Mouse (Mus musculus) ES-E14 (cell line): ENCODE measurements around the gene Ppp3ca.

Experiments used
- HCFC1 ChIP-seq: IDR thresholded peaks from 2 replicates; pipeline ENCODE4 v1.6.1; 2012; ENCODE audit warnings: low read length, inconsistent platforms, borderline replicate concordance; ENCODE audit not compliant: insufficient read depth
- MAFK ChIP-seq: IDR thresholded peaks from 2 replicates; pipeline ENCODE4 v1.6.1; 2014; ENCODE audit warnings: mild to moderate bottlenecking, low read depth, low read length, inconsistent platforms; ENCODE audit not compliant: insufficient read depth
- ZC3H11A ChIP-seq: IDR thresholded peaks from 2 replicates; pipeline ENCODE4 v1.6.1; 2012; ENCODE audit warnings: low read depth, mild to moderate bottlenecking, inconsistent platforms, low read length, borderline replicate concordance
- ZNF384 ChIP-seq: IDR thresholded peaks from 2 replicates; pipeline ENCODE4 v1.6.1; 2012; ENCODE audit warnings: low read depth, low read length, inconsistent platforms

DNA sequence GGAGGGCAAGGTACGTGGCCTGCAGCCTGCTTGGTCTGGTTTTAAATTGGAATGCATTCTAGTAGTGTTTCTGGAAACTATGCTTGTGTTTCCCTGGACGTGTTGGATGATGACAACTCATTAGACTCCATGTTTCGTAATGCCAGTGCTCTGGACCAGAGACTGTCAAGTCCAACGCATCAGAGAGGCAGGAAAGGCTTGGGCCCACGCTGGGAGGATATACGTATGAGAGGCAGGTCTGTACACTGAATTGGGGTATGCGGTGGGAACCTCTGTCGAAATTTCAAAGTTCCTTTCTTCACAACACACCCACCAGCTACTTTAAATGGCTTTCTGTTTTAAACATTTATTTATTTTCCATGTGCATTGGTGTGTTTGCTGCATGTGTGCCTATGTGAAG is 12.3 kb downstream of the Ppp3ca start:
- TF ChIP-seq ZC3H11A, result no peak
- no peak for TF ChIP-seq MAFK
- no peak for TF ChIP-seq ZNF384
- no peak for TF ChIP-seq HCFC1
